Mouse (Mus musculus) erythroblast, embryonic 14.5 days (primary cell): Measurements from ENCODE around the gene 4933416C03Rik. TPM values are rescaled to one million over a fixed set of nuclear protein-coding genes. Genes with fewer than 3 reads are reported as not detected.

Experiments
- H3K27me3 ChIP-seq: 2 replicates; pipeline ENCODE4 v1.6.1; 2012; ENCODE audit warnings: inconsistent platforms; ENCODE audit not compliant: control insufficient read depth
- H3K36me3 ChIP-seq: 2 replicates; pipeline ENCODE4 v1.6.1; 2012; ENCODE audit warnings: mild to moderate bottlenecking, inconsistent platforms; ENCODE audit not compliant: control insufficient read depth
- H3K4me1 ChIP-seq: 2 replicates; pipeline ENCODE4 v1.6.1; 2012; ENCODE audit warnings: inconsistent platforms; ENCODE audit not compliant: control insufficient read depth
- H3K4me3 ChIP-seq: replicated peaks from 2 replicates; pipeline ENCODE3; 2012; ENCODE audit warnings: moderate library complexity, mild to moderate bottlenecking, inconsistent platforms
- H3K9me3 ChIP-seq: 2 replicates; pipeline ENCODE4 v1.6.1; 2012; ENCODE audit warnings: low read length, inconsistent platforms, mixed read lengths; ENCODE audit not compliant: control insufficient read depth
- GATA1 ChIP-seq: IDR thresholded peaks from 2 replicates; pipeline ENCODE4 v1.6.1; 2012; ENCODE audit warnings: low read length, inconsistent platforms, mixed read lengths
- TAL1 ChIP-seq: IDR thresholded peaks from 3 replicates; pipeline ENCODE4 v1.6.1; 2012; ENCODE audit warnings: low read length, inconsistent platforms, mixed read lengths
- polyA plus RNA-seq: library from polyadenylated mRNA; stranded (reverse); fragments of >175 nt; gene quantifications from 2 replicates; pipeline ENCODE4 v1.2.3, GENCODE M21; 2012

Gene 4933416C03Rik
- polyA plus RNA-seq, 1 experiment, result not detected

- TF ChIP-seq GATA1 (no peak), TAL1 (no peak)
Measured at GRCm38 (mm10) chr10:116130401-116130800, 16.7 kb upstream of the 4933416C03Rik start.

GRCm38 (mm10) chr10:116125364-116125763, 11.6 kb upstream of the 4933416C03Rik start:
- no peak for TF ChIP-seq GATA1
- TF ChIP-seq TAL1, result no peak
- no peak overlapping the region for H3K4me3 ChIP-seq

More at GRCm38 (mm10) chr10:116130401-116130800, 16.7 kb upstream of the 4933416C03Rik start:
- no peaks in the 10 kb centered on the region for H3K9me3 ChIP-seq
- H3K27me3 ChIP-seq, result no peaks in the 10 kb centered on the region
- H3K4me1 ChIP-seq, result no peaks in the 10 kb centered on the region
- no peaks in the 10 kb centered on the region for H3K36me3 ChIP-seq
- H3K4me3 ChIP-seq, result no peak overlapping the region

GRCm38 (mm10) chr10:116123808-116124207, 10.1 kb upstream of the 4933416C03Rik start:
- Histone ChIP-seq H3K9me3 (no peaks in the 10 kb centered on the region), H3K27me3 (no peaks in the 10 kb centered on the region), H3K4me3 (no peak overlapping the region), H3K4me1 (no peaks in the 10 kb centered on the region), H3K36me3 (no peaks in the 10 kb centered on the region)
- TF ChIP-seq GATA1 (no peak), TAL1 (no peak)

More at GRCm38 (mm10) chr10:116125364-116125763, 11.6 kb upstream of the 4933416C03Rik start:
- H3K27me3 ChIP-seq, result no peaks in the 10 kb centered on the region
- H3K4me1 ChIP-seq, result no peaks in the 10 kb centered on the region
- no peaks in the 10 kb centered on the region for H3K36me3 ChIP-seq
- no peaks in the 10 kb centered on the region for H3K9me3 ChIP-seq

GRCm38 (mm10) chr10:116121463-116121862, 7.7 kb upstream of the 4933416C03Rik start:
- no peaks in the 10 kb centered on the region for H3K27me3 ChIP-seq
- H3K9me3 ChIP-seq, result no peaks in the 10 kb centered on the region
- TF ChIP-seq TAL1 (no peak), GATA1 (no peak)
- H3K4me1 ChIP-seq, result no peaks in the 10 kb centered on the region
- no peaks in the 10 kb centered on the region for H3K36me3 ChIP-seq
- no peak overlapping the region for H3K4me3 ChIP-seq

- H3K9me3 ChIP-seq, result peaks cover 11% of the 10 kb centered on the region
- H3K36me3 ChIP-seq, result no peaks in the 10 kb centered on the region
- TF ChIP-seq TAL1, result no peak
- TF ChIP-seq GATA1, result no peak
- H3K4me3 ChIP-seq, result no peak overlapping the region
- no peaks in the 10 kb centered on the region for H3K4me1 ChIP-seq
- H3K27me3 ChIP-seq, result no peaks in the 10 kb centered on the region
Measured at GRCm38 (mm10) chr10:116117060-116117459, 3.3 kb upstream of the 4933416C03Rik start.

GRCm38 (mm10) chr10:116115881-116116677, 2.4 kb upstream of the 4933416C03Rik start:
- Histone ChIP-seq H3K36me3 (no peaks in the 10 kb centered on the region), H3K4me3 (no peak overlapping the region), H3K9me3 (peaks cover 11% of the 10 kb centered on the region), H3K27me3 (no peaks in the 10 kb centered on the region), H3K4me1 (no peaks in the 10 kb centered on the region)
- no peak for TF ChIP-seq TAL1
- no peak for TF ChIP-seq GATA1

- Histone ChIP-seq H3K27me3 (no peaks in the 10 kb centered on the region), H3K4me1 (no peaks in the 10 kb centered on the region), H3K9me3 (peaks cover 11% of the 10 kb centered on the region), H3K36me3 (no peaks in the 10 kb centered on the region), H3K4me3 (no peak overlapping the region)
- TF ChIP-seq GATA1, result no peak
- TF ChIP-seq TAL1, result no peak
Measured at GRCm38 (mm10) chr10:116112868-116113267, 849 bp downstream of the 4933416C03Rik start.

- Histone ChIP-seq H3K9me3 (peaks cover 7% of the 10 kb centered on the region), H3K4me3 (no peak overlapping the region), H3K4me1 (no peaks in the 10 kb centered on the region)
Measured at GRCm38 (mm10) chr10:116108730-116109129, 5.0 kb downstream of the 4933416C03Rik start.

GRCm38 (mm10) chr10:116108176-116108575, 5.5 kb downstream of the 4933416C03Rik start:
- Histone ChIP-seq H3K36me3 (no peaks in the 10 kb centered on the region), H3K9me3 (peaks cover 1% of the 10 kb centered on the region; the same call in 1 of the 2 replicates), H3K4me1 (no peaks in the 10 kb centered on the region), H3K4me3 (no peak overlapping the region), H3K27me3 (no peaks in the 10 kb centered on the region)
- TF ChIP-seq GATA1 (no peak), TAL1 (no peak)

More at GRCm38 (mm10) chr10:116108730-116109129, 5.0 kb downstream of the 4933416C03Rik start:
- Histone ChIP-seq H3K36me3 (no peaks in the 10 kb centered on the region), H3K27me3 (no peaks in the 10 kb centered on the region)
- TF ChIP-seq TAL1 (no peak), GATA1 (no peak)

GRCm38 (mm10) chr10:116098470-116098869, 15.2 kb downstream of the 4933416C03Rik start:
- no peaks in the 10 kb centered on the region for H3K4me1 ChIP-seq
- TF ChIP-seq TAL1 (no peak), GATA1 (no peak)
- no peaks in the 10 kb centered on the region for H3K36me3 ChIP-seq
- no peaks in the 10 kb centered on the region for H3K27me3 ChIP-seq
- peaks cover 2% of the 10 kb centered on the region; the same call in 1 of the 2 replicates for H3K9me3 ChIP-seq
- H3K4me3 ChIP-seq, result no peak overlapping the region
